Mouse (Mus musculus) lung, postnatal 36 days (tissue): ENCODE results near the gene Rtn4ip1.
"Not testable (repeated sequence)": the region's sequence is repeated elsewhere in the genome, so short reads cannot be mapped to it uniquely, and the experiment has no call there.

ENCODE experiments used
- DNase-seq: peaks from one replicate; pipeline ENCODE4 v3.0.0; 2022; ENCODE audit warnings: mixed read lengths

Rtn4ip1 gene

DNA sequence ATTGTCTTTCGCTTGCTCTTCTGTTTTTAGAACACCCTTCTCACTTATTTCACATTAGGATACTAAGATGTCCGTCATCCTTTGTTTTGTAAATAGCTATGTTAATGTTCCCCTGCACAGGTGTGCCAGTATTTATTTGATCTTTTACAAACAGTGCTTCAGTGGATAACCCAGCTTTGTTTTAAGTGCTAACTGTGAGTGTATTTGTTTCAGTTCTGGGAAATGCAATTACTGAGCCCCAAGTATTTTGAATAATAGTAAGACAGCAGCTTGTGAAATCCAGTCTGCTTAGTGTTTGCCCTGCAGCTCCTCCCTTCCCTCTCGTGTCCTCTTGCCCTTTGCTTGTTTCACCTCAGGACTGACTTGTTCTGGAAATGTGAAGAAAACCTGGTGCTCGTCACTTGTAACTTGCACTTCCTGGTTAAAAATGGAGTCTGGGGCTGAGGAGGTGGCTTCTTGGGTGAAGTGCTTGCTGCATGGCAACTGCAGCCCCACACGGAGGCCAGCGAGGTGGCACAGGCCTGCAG lies 37.6 kb downstream of the Rtn4ip1 start:
- no peak for DNase-seq

DNA sequence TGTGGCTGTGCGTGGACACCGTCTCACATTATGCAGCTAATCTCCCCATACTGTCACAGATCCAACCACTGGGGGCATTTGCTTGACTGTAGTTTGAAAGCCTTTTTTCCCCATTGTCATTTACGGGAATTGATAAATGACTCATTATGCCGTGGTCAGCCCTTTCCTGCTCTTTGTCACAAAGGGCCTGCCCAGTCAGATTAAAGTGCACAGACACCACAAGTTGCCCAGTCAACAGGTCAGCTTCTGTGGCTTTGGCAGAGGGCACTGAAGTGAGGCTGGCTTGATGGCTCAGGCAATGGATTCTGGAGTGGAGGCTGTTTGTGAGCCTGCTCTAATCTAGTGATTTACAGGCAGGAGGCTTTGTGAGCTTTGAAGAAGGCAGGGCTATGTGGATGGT lies 42.1 kb downstream of the Rtn4ip1 start:
- no peak for DNase-seq

DNA sequence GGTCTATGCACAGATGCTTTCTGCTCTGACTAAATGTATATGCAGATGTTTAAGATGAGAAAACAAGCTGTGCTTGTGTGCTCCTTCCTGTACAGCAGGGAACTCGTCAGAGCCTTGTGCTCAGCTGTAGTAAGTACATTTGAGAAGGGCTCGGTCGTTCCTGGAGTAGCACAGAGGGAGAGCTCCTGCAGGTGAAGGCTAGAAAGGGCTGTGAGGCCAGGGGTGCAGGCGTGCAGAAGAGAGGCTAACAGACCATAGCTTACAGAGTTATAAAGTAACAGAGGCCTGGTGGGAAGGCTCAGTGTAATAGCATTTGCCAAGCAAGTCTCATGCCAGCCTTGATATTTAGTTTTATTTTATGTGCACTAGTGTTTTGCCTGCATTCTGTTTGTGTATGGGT lies 43.8 kb downstream of the Rtn4ip1 start:
- no peak for DNase-seq

DNA sequence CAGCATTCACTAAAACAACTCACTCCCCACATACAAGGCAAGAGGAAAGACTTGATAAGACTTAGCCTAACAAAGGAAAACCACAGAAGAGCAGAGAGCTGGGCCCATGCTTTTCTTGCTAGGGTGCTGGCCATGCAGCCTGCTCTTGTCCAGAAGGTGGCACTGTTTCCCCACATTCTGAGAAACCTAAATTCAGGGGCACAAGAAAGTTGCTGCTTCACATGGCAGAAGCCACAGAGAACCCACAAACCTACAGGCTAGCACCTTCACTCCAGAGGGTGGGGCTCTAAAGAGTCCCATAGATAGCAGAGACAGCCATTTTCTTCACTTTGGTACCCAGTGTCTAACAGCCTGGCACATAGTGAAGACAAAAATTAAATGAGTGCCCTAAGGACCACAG lies 52.3 kb downstream of the Rtn4ip1 start:
- peak; percentile 65 for DNase-seq

DNA sequence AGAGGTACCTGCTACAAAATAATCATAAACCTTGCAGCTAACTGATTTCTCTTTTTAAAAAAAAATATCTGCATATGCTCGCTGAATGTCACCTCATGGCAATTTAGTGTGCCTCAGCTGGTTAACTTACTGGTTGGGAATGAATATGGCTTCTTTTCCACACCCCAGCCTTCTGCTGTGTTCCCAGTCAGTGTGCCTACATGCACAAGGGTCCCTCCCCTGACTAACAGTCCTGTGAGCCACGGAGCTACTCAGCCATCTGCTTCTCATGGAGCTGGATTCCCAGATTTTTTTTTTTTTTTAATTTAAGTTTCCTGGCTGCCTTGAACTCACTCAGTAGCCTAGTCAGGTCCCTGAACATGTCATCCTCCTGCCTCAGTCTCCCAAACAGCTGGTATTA lies 63.3 kb downstream of the Rtn4ip1 start:
- DNase-seq: no peak

DNA sequence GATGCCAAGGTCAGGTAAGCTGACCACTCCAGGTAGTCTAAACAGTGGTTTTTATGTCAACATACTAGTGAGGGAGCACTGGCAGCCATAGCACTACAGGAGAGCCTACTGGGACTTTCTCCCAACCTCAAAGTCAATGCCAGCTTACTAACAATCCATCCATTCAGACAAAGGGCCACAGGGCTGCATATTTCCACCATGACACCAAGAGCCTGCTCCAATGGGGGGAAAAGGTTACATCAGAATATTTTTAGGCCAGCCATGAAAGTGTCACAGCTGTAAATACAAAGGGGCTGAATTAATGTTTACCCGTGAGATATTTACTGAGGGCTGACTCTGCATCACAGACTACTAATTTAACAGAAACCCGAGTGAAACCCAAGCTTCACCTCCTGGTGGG lies 71.6 kb downstream of the Rtn4ip1 start:
- DNase-seq: no peak

DNA sequence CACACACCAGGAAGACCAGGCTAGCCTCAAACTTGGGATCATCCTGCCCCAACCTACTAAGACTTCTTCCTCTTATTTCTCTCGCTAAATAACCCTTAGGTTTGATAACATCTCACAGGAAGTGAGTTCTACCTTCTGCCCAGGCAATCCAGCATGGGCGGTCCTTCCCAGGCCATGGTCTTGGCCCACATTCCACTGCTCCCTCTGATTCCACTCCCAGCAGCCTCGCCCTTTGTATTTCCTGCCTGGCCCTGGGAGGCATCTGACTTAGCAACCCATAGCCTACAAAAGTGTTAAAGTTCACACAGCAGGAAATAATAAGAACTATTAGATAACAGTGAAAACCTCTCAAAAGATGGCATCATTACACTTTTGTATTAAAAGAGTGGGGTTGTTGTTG lies 75.7 kb downstream of the Rtn4ip1 start:
- peak; percentile 47 for DNase-seq

DNA sequence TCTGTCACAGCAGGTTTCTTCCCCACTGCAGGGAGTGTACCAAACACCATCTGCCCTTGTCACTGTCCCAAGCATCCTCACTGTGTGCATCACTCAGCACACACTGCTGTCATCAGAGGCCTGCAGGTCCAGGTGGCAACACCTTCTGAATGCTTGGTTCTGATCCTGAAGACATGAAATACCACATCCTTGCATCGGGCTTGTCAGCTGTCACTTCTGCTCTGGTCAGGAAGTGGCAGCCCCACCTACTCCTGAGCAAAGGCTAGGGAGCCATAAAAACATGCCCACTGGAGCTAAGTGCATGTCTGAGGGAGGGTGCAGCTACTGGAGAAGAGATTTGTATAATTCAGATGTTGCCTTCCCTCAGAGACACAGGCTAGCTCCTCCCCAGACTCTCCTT lies 78.5 kb downstream of the Rtn4ip1 start:
- no peak for DNase-seq

DNA sequence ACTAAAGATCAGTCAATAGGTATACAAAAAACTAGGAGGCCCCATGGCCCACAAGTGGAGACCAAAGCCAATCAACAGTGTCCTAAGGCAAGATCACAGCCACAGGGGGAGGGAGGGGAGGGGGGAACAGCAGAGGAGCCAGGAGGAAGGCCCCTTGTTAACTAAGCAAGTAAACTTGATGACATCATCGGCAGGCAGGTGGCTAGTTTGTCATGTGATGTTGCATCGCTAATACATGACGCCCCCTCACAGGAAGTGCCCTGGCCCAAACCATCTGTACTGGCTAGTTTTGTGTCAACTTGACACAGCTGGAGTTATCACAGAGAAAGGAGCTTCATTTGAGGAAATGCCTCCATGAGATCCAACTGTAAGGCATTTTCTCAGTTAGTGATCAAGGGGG lies 79.1 kb downstream of the Rtn4ip1 start:
- DNase-seq: not testable (repeated sequence)

DNA sequence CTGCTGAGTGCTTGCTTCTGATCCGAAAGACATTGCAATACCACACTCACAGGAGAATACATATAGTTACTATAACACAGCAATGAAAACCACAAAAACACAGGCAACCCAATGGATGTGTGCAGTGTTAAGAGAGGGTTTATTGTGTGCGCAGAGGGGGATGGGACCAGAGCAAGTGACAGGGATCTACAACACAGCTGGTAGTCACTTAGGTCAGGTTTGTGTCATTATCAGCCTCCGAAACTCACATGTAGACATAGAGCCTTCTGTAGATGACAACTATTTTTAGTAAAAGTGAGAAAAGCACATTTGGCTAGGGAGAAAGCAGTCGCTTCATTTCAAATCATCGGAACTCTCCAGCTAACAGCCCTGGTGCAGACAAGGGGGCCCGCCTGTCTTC lies 80.9 kb downstream of the Rtn4ip1 start:
- no peak for DNase-seq

DNA sequence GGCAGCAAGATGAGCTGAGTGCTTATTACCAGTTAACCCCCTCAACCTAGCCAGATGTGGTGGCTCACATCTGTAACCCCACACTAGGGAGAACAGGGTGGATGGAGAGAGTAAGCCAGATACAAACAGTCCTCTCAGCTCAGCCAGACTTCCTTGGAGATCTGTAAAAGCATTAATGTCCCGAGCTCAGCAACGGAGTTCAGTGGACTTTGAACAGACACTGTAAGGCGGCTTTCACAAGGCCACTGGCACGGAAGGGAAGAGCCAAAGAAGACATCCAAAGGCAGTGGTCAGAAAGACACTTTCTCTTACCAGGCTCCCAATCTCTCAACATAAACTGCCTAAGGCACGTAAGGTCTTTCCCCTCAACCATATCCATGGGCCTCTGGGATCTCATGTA lies 81.6 kb downstream of the Rtn4ip1 start:
- DNase-seq: no peak

DNA sequence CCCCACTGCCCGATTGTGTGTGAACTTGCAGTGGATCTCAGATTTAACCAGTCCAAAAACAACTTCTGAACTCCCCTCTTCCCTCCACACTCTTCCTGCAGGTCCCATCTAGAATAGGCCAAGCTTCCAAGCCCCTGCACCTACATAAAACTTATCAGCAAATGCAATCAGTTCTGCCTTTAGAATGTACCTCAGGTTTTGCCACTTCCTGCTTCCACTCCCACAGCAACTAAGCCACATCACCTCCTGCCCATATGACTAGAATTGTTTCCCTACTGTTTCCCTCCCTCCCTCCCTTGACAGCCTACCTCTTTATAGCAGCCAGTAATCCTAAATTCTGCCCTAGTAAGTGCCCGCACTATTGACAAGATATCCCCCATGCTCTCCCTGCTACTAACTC lies 82.3 kb downstream of the Rtn4ip1 start:
- DNase-seq: no peak

DNA sequence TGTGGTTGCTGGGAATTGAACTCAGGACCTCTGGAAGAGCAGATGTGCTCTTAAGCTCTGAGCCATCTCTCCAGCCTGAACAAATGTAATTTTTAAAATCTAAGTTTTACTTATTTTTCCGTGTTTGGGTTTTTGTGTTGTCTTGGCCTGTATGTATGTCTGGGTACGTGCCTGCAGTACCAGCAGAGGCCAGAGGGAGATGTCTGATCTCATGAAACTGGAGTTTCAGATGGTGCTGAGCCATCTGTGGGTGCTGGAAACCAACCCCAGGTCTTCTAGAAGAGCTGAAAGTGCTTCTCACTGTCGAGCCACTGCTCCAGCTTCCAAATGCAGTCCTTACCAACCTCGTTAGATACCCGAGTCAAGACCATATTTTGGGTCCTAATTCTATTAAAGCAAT lies 89.7 kb downstream of the Rtn4ip1 start:
- no peak for DNase-seq

DNA sequence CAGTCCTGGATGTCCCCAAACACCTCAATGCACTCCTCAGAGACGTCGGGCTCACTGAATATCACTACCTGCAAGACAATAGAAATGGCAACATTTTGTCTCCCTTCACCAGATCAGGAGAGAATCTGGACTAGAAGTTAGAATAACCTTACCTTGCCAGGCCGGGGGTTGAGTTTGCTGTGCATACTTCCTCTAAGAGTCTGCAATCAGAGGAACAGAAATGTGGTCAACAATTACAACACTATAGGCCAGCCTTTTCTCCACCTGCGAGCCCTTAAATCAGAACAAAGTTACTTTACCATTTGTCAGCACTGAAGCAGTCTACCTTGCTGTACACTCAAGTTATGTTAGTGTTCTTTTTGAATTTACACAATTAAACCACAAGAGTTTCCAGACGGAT lies 90.9 kb downstream of the Rtn4ip1 start:
- DNase-seq: no peak

DNA sequence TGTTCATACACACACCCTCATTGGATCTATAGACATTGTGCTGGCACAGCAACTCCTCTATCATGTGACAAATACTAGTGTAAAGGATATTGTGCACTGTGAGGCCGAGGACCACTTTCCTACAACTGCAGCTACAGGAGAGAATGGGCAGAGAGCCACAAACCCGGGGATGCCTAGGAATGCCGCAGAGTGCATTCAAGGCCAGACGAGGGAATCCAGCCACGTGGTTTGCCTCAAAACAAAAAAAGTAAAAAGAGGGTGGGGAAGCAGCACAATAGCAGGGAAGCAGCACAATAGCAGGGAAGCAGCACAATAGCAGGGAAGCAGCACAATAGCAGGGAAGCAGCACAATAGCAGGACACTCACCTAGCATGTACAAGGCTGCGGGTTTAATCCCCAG lies 91.6 kb downstream of the Rtn4ip1 start:
- DNase-seq: no peak

DNA sequence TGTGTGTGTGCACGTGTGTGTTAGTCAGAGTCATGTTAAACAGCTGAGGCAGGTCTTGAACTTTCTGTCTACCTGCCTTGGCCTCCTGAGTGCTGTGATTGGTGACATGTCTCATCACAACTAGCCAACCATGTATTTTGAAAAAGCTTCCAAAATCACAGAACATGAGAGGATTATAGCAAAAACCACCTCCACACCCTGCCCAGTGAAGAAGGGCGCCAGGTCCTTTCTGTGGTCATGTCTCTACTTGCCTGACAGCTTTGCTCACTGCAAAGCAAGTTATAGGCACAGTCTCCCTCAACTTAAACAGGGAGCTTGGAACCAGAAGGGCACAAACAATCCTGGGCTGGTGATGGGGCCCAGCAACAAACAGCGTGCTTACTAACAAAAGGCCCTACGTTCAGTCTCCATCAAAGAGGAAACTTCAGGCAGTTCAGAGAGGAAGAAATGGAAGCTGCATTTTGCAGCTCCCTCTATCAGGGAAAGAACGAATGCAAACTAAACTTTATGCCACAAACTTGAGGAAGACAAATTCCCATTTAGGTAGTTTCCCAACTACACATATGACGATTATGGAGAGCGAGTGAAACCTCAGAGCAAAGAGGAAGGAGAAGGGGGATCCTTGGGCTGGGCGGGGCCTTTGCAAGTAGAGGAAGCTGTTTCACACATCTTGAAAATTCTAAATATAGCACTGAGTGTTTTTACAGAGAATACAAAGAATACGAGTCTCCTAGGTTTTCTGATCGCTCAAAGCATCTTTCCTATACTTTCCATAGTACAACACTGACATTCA lies 94.4 kb downstream of the Rtn4ip1 start:
- peak; percentile 79 for DNase-seq

DNA sequence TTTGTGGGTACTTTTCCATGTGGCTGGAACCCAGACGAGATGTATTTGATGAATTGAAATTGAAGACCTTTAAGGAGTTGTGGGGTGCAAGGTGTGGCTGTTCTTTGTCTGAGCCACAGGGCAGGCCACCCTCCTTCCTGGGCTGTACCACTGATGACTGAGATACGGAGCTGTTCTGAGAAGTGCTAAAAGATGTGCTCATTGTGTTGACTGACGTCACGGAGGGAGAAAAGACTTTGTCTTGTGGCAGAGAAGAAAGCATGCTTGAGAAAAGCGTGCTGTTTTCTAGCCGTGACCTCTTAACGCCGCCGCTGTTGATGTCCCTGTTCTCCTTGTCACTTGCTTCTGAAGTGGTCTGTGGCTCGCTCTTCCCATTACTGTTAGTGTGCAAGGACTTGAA lies 95.7 kb downstream of the Rtn4ip1 start:
- no peak for DNase-seq

DNA sequence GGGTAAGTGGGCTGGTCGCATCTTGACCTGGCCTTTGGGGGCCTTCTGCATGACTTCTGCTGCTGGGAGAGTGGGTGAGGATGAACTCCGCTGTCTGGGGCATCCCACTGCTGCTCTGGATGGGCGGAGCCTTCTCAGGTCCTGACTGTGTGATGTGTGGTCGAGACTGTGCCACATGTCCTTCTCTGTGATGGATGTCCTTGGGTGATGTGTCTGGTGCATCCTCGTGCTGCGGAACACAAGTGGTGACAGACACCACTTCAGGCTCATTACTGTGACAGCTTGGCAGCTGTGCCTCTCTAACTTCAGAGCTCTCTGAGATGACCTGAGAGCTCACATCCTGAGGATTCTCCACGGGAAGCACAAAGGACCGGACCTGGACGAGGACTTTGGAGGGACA lies 96.4 kb downstream of the Rtn4ip1 start:
- no peak for DNase-seq

DNA sequence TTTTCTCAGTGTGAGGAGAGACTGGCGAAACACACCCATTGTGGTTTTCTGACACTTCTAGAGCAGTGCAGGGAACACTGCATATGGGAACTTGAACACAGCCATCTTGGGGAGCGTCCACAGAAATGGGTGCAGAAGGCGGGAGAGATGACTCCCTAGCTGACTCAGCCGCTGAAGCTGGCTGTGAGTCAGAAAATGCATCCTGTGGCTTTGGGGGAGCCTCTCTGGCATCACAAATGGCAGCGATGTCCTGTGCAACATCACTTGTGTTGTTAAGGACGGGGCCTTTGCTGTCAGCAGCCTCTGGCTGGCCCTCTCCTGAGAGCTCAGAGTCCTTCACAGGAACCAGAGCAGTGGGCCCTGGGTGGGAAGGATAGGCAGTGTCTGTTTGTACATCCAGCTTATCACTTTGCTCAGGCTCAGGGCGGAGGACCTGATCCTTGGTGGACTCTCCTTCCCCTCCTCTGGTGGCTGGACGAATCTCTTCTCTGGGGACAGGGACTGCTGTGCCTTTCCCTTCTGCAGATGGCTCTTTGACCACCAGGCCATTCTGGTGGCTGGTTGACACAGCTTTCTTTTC lies 97.0 kb downstream of the Rtn4ip1 start:
- no peak for DNase-seq

DNA sequence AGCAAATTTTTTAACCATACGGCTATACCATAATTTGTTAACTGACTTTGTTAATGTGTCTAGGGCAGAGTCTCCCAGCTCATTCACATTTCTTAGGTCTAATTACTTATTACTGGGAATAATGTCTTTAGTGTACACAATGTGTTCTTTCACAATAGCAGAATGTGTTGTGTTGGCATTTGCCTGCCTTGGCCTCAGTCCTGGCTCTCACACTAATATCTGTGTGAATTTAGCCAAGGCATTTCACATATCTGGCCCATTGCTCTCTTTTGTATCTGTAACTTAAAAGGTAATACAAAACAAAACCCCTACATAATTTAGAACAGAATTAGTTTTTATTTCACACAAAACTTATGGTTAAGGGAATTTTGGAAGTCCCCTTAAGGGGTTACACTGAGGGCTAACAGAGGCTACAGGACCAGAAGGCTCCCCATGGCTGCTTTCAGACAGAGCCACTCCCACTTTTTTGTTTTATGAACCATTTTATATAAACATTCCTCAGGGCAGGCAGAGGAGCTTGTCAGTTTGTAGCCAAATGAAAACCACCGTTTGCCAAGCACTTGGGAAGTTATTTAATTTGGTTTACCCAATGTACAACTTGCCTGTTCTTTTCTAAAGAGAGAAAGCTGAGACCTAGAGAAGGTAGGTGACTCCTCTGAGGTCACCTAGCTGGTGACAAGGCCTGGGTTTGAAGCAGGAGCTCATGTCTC lies 98.7 kb downstream of the Rtn4ip1 start:
- no peak for DNase-seq

DNA sequence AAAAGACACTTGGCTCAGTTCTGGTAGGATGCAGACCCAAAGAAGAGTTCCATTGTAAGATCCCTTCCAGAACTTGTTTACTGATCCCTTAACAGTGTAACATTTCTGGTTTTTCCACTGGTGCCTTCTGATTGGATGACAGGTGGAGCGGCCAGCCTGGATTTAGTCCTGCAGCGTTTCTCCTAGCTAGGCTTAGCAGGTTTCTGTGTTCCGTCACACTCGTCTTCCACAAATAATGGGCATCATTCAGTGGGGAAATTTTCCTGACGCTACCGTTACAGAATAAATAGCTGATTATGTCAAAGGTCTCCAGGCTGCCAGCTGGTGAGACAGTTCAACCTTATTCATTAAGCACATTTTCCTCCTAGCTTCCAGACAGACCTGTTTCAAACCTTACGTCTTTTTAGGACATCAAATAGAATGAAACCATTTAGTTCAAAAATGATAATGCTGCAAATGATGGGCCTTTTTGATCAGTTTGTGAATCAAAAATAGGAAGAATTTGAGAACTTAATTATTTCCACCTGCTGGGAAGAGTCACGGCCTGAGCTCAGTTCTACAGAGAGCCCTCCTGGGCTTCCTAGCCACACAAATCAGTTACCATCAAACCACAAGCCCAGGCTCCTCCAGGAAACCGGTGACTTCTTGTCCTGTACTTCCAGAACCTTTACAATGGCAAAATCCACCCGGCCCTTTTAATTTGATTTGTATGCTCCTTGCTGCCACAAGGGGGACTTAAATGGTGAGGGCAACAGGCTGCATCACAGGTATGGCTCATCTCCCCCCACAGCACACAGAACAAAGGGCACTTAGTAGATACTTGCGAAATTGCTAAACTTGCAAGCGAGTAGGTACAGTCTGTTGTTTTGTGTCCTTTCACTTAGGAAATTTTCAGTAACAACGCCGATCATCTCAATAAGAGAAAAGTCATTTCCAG lies 100.7 kb downstream of the Rtn4ip1 start:
- DNase-seq: peak; percentile 48

DNA sequence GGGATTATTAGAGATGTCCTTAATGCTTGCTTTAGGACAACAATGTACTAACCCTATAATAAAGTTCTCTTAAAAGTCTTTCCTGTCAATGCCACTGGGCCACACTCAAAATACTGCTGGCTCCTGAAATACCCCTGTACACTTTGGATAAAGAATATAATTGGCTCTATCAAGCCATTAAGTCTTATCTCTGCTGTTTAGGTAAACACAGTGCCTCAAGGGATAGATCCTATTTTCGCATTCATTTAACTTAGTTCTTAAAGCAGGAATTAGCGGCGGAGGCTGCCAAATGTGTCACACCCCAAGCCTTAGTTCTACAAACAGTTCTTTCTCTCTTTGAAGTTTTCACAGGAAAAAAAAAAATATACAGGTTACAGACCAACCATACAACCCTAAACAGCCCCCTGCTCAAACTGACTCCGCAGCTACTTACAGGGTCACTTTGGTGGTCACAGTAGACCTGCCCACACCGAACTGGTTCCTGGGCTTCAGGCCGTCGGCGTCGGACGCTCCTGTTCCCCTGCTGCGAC lies 101.5 kb downstream of the Rtn4ip1 start:
- DNase-seq: no peak
